Mouse (Mus musculus) myocyte (in vitro differentiated cells): ENCODE measurements around the gene Has1.

Source experiments
- CEBPB ChIP-seq: IDR thresholded peaks from 2 replicates; pipeline ENCODE4 v1.6.1; 2011; ENCODE audit warnings: mild to moderate bottlenecking, moderate library complexity; ENCODE audit not compliant: poor library complexity, insufficient read depth, severe bottlenecking
- MYOG ChIP-seq, 3 experiments: IDR thresholded peaks; one replicate each; pipeline ENCODE4 v1.6.1; 2011; ENCODE audit warnings: control low read depth in 2 of 3, low read depth in 2 of 3, mild to moderate bottlenecking in 2 of 3; ENCODE audit not compliant: insufficient read length in 2 of 3, control insufficient read depth in 1 of 3, insufficient read depth in 1 of 3
- POLR2A ChIP-seq: IDR thresholded peaks from one replicate; pipeline ENCODE4 v1.6.1; 2011; ENCODE audit warnings: low read depth, mild to moderate bottlenecking, control low read depth, moderate library complexity; ENCODE audit not compliant: insufficient read length
- TCF12 ChIP-seq: IDR thresholded peaks from one replicate; pipeline ENCODE4 v1.6.1; 2011; ENCODE audit warnings: mild to moderate bottlenecking, control low read depth; ENCODE audit not compliant: poor library complexity, insufficient read depth, severe bottlenecking

GRCm38 (mm10) chr17:17834896-17835295 lies 20.1 kb downstream of the Has1 start:
- TF ChIP-seq CEBPB: no peak
- TF ChIP-seq POLR2A: no peak
- TF ChIP-seq MYOG (IDR thresholded peaks at IDR 0.05; ENCODE audit: control insufficient read depth in 1 of 3, insufficient read depth in 1 of 3, insufficient read length in 2 of 3, low read depth in 2 of 3): no peak
- no peak for TF ChIP-seq TCF12
